Mouse (Mus musculus): Measurements from ENCODE around the gene Vmn1r46. TPM values are rescaled to one million over a fixed set of nuclear protein-coding genes. Genes with fewer than 3 reads are reported as not detected.
"Not testable (repeated sequence)": the region's sequence is repeated elsewhere in the genome, so short reads cannot be mapped to it uniquely, and the experiment has no call there.

Vmn1r46 gene
- not detected in 2 replicates for polyA plus RNA-seq (2015; fragmentation: Nextera tagmentation; extraction: Ambion mirVana)

GRCm38 (mm10) chr6:89969013-89969412 is at the start of gene Vmn1r46:
Gene Vmn1r46, plus strand, starts transcription at chr6:89969313.
- WGBS = 67% methylated on average over 2 of the region's 2 CpGs
- no peak for ATAC-seq (ENCODE audit: low FRiP score)

GRCm38 (mm10) chr6:89940498-89940897 is 28.6 kb upstream of the Vmn1r46 start, which contains the start of gene Vmn1r45:
Gene Vmn1r45, minus strand, starts transcription at chr6:89940598.
- not testable (repeated sequence) for H3K4me3 ChIP-seq; H3K36me3 ChIP-seq; H3K4me2 ChIP-seq; H3K9me3 ChIP-seq; ATAC-seq (ENCODE audit: low FRiP score); H3K9ac ChIP-seq; H3K27me3 ChIP-seq; H3K27ac ChIP-seq; H3K4me1 ChIP-seq (replicated peaks)
- 95% methylated on average over 2 of the region's 2 CpGs for WGBS

More at GRCm38 (mm10) chr6:89969013-89969412, at the start of gene Vmn1r46:
- H3K4me1 ChIP-seq (replicated peaks) = no peaks in the 10 kb centered on the region
- no peaks in the 10 kb centered on the region for H3K36me3 ChIP-seq
- H3K9ac ChIP-seq = no peak within 1 kb of the TSS
- H3K9me3 ChIP-seq = peaks cover 25% of the 10 kb centered on the region
- no peaks in the 10 kb centered on the region for H3K27me3 ChIP-seq
- H3K27ac ChIP-seq = no peak within 1 kb of the TSS
- no peak within 1 kb of the TSS for H3K4me2 ChIP-seq
- no peak within 1 kb of the TSS for H3K4me3 ChIP-seq

- Histone ChIP-seq H3K9ac (no peak overlapping the region), H3K4me1 (replicated peaks) (no peaks in the 10 kb centered on the region), H3K27ac (no peak overlapping the region), H3K9me3 (no peaks in the 10 kb centered on the region), H3K4me3 (no peak overlapping the region), H3K36me3 (no peaks in the 10 kb centered on the region), H3K27me3 (no peaks in the 10 kb centered on the region), H3K4me2 (no peak overlapping the region)
- WGBS = 83% methylated on average over 2 of the region's 2 CpGs
- ATAC-seq (ENCODE audit: low FRiP score) = no peak
Measured at GRCm38 (mm10) chr6:89940926-89941325, 28.2 kb upstream of the Vmn1r46 start.

- Histone ChIP-seq H3K9ac (no peak overlapping the region), H3K4me1 (replicated peaks) (no peaks in the 10 kb centered on the region), H3K27me3 (no peaks in the 10 kb centered on the region), H3K36me3 (no peaks in the 10 kb centered on the region), H3K4me3 (no peak overlapping the region), H3K4me2 (no peak overlapping the region), H3K9me3 (no peaks in the 10 kb centered on the region), H3K27ac (no peak overlapping the region)
- no peak for ATAC-seq (ENCODE audit: low FRiP score)
- 72% methylated on average over 2 of the region's 2 CpGs for WGBS
Measured at GRCm38 (mm10) chr6:89953556-89953955, 15.6 kb upstream of the Vmn1r46 start.

GRCm38 (mm10) chr6:89966341-89966740 is 2.8 kb upstream of the Vmn1r46 start:
- no peak for ATAC-seq (ENCODE audit: low FRiP score)
- Histone ChIP-seq H3K9me3 (peaks cover 25% of the 10 kb centered on the region), H3K4me1 (replicated peaks) (no peaks in the 10 kb centered on the region), H3K36me3 (no peaks in the 10 kb centered on the region), H3K9ac (no peak overlapping the region), H3K27me3 (no peaks in the 10 kb centered on the region), H3K4me2 (no peak overlapping the region), H3K4me3 (no peak overlapping the region), H3K27ac (no peak overlapping the region)

- no peak overlapping the region for H3K4me3 ChIP-seq
- H3K27me3 ChIP-seq = no peaks in the 10 kb centered on the region
- 0 out of 2 replicates have a peak, but pooled peaks cover 6% of the 10 kb centered on the region for H3K9me3 ChIP-seq
- no peak overlapping the region for H3K9ac ChIP-seq
- no peaks in the 10 kb centered on the region for H3K4me1 ChIP-seq (replicated peaks)
- no peak overlapping the region for H3K27ac ChIP-seq
- no peak overlapping the region for H3K4me2 ChIP-seq
- ATAC-seq (ENCODE audit: low FRiP score) = no peak
- WGBS = 15% methylated on average over 1 of the region's 1 CpGs
- H3K36me3 ChIP-seq = no peaks in the 10 kb centered on the region
Measured at GRCm38 (mm10) chr6:89985989-89986388, 16.9 kb downstream of the Vmn1r46 start.

- H3K36me3 ChIP-seq; H3K27me3 ChIP-seq; H3K9ac ChIP-seq; H3K4me2 ChIP-seq; H3K9me3 ChIP-seq; H3K27ac ChIP-seq; ATAC-seq (ENCODE audit: low FRiP score); H3K4me1 ChIP-seq (replicated peaks); H3K4me3 ChIP-seq: not testable (repeated sequence)
- 96% methylated on average over 1 of the region's 1 CpGs for WGBS
Measured at GRCm38 (mm10) chr6:90015847-90016246, 46.7 kb downstream of the Vmn1r46 start, which contains the start of gene Vmn1r47. Gene Vmn1r47, plus strand, starts transcription at chr6:90016147.

Other genes starting within 250 kb of the Vmn1r46 start
- gene Vmn1r41, start 228.5 kb upstream of the Vmn1r46 start, polyA plus RNA-seq (2015; fragmentation: Nextera tagmentation; extraction: Ambion mirVana) = not detected in 2 replicates
- not detected in 2 replicates for gene Vmn1r42, start 92.9 kb upstream of the Vmn1r46 start, polyA plus RNA-seq (2015; fragmentation: Nextera tagmentation; extraction: Ambion mirVana)
- not detected in 2 replicates for gene Vmn1r43, start 92.9 kb upstream of the Vmn1r46 start, polyA plus RNA-seq (2015; fragmentation: Nextera tagmentation; extraction: Ambion mirVana)
- not detected in 2 replicates for gene Vmn1r44, start 85.7 kb upstream of the Vmn1r46 start, polyA plus RNA-seq (2015; fragmentation: Nextera tagmentation; extraction: Ambion mirVana)
- not detected in 2 replicates for gene Vmn1r45, start 28.7 kb upstream of the Vmn1r46 start, polyA plus RNA-seq (2015; fragmentation: Nextera tagmentation; extraction: Ambion mirVana)
- not detected in 2 replicates for gene Vmn1r47, start 46.8 kb downstream of the Vmn1r46 start, polyA plus RNA-seq (2015; fragmentation: Nextera tagmentation; extraction: Ambion mirVana)
- gene Vmn1r48, start 67.5 kb downstream of the Vmn1r46 start, polyA plus RNA-seq (2015; fragmentation: Nextera tagmentation; extraction: Ambion mirVana) = not detected in 2 replicates
- gene Vmn1r49, start 109.2 kb downstream of the Vmn1r46 start, polyA plus RNA-seq (2015; fragmentation: Nextera tagmentation; extraction: Ambion mirVana) = not detected in 2 replicates
- gene Vmn1r50, start 132.1 kb downstream of the Vmn1r46 start, polyA plus RNA-seq (2015; fragmentation: Nextera tagmentation; extraction: Ambion mirVana) = not detected in 2 replicates
- not detected in 2 replicates for gene Vmn1r51, start 153.3 kb downstream of the Vmn1r46 start, polyA plus RNA-seq (2015; fragmentation: Nextera tagmentation; extraction: Ambion mirVana)
- gene Vmn1r52, start 205.5 kb downstream of the Vmn1r46 start, polyA plus RNA-seq (2015; fragmentation: Nextera tagmentation; extraction: Ambion mirVana) = not detected in 2 replicates
- not detected in 2 replicates for gene V1ra8, start 233.5 kb downstream of the Vmn1r46 start, polyA plus RNA-seq (2015; fragmentation: Nextera tagmentation; extraction: Ambion mirVana)